Mouse (Mus musculus) kidney, adult 2 months (tissue): ENCODE data around the gene Abcd1. TPM values are rescaled to one million over a fixed set of nuclear protein-coding genes. Genes with fewer than 3 reads are reported as not detected.

Experiments
- DNase-seq: peaks from one replicate; pipeline ENCODE4 v3.0.0; 2021
- H3K27ac ChIP-seq: fragments of 200-500 bp; 2 replicates; pipeline ENCODE4 v1.5.1; 2012; ENCODE audit warnings: low read depth, low read length, control low read depth, inconsistent platforms; ENCODE audit not compliant: insufficient read depth
- H3K27me3 ChIP-seq: fragments of 200-500 bp; replicated peaks from 2 replicates; pipeline ENCODE4 v1.6.1; 2012; ENCODE audit warnings: mild to moderate bottlenecking, moderate library complexity, low read length, inconsistent platforms; ENCODE audit not compliant: control insufficient read depth, insufficient read depth
- H3K36me3 ChIP-seq: fragments of 200-500 bp; 2 replicates; pipeline ENCODE4 v1.6.1; 2012; ENCODE audit warnings: mild to moderate bottlenecking, moderate library complexity, low read length, inconsistent platforms; ENCODE audit not compliant: control insufficient read depth, insufficient read depth
- H3K4me1 ChIP-seq: fragments of 200-500 bp; 2 replicates; pipeline ENCODE4 v1.6.1; 2011; ENCODE audit warnings: low read length; ENCODE audit not compliant: control insufficient read depth, insufficient read depth
- H3K4me3 ChIP-seq: fragments of 200-500 bp; 2 replicates; pipeline ENCODE4 v1.5.1; 2011; ENCODE audit warnings: mild to moderate bottlenecking, low read depth, low read length, control low read depth; ENCODE audit not compliant: insufficient read depth
- CTCF ChIP-seq: fragments of 200-500 bp; conservative IDR thresholded peaks from 2 replicates; pipeline ENCODE4 v1.5.1; 2011; ENCODE audit warnings: low read depth, mild to moderate bottlenecking, control low read depth, low read length, moderate library complexity, mixed read lengths; ENCODE audit not compliant: insufficient read depth, insufficient read length
- POLR2A ChIP-seq: fragments of 200-500 bp; IDR thresholded peaks from one replicate; pipeline ENCODE4 v1.6.1; 2011; ENCODE audit warnings: low read depth, low read length, control low read depth
- WGBS: fragments of 180-500 bp; shearing (Covaris S2); methylation state at CpG from one replicate; pipeline ENCODE4 v1.1.7; 2018; 5-methylcytosine and 5-hydroxymethylcytosine counted together
- polyA plus RNA-seq: library from polyadenylated mRNA; depleted of rRNA; stranded (reverse); fragments of >200 nt; gene quantifications from 2 replicates; pipeline ENCODE4 v1.2.3, GENCODE M21; 2012

The Abcd1 gene
- polyA plus RNA-seq, 1 experiment = 20.0 TPM

- no peaks in the 10 kb centered on the region for H3K27me3 ChIP-seq
- peaks cover 20% of the 10 kb centered on the region for H3K4me1 ChIP-seq
- 97% methylated on average over 2 of the region's 2 CpGs for WGBS
- TF ChIP-seq CTCF (no peak), POLR2A (no peak)
- no peak for DNase-seq
- H3K27ac ChIP-seq = no peak overlapping the region
- no peaks in the 10 kb centered on the region; the same call in none of the 2 replicates for H3K36me3 ChIP-seq
- no peak overlapping the region for H3K4me3 ChIP-seq
Observed at GRCm38 (mm10) chrX:73684156-73684555, 32.2 kb upstream of the Abcd1 start.

- H3K4me3 ChIP-seq = no peak overlapping the region
- H3K36me3 ChIP-seq = no peaks in the 10 kb centered on the region; the same call in none of the 2 replicates
- H3K4me1 ChIP-seq = peaks cover 20% of the 10 kb centered on the region
- H3K27ac ChIP-seq = peak overlapping the region; percentile 99
- H3K27me3 ChIP-seq = no peaks in the 10 kb centered on the region
- TF ChIP-seq CTCF = no peak
- no peak for TF ChIP-seq POLR2A
- peak; percentile 76 for DNase-seq
Observed at GRCm38 (mm10) chrX:73684978-73685377, 31.4 kb upstream of the Abcd1 start.

- DNase-seq = peak; percentile 83
- Histone ChIP-seq H3K27me3 (no peaks in the 10 kb centered on the region), H3K36me3 (no peaks in the 10 kb centered on the region; the same call in none of the 2 replicates), H3K27ac (peak overlapping the region; percentile 99), H3K4me3 (no peak overlapping the region), H3K4me1 (peaks cover 20% of the 10 kb centered on the region)
- WGBS = 25% methylated on average over 3 of the region's 3 CpGs
- no peak for TF ChIP-seq POLR2A
Observed at GRCm38 (mm10) chrX:73685629-73686028, 30.8 kb upstream of the Abcd1 start.

- DNase-seq = peak; percentile 63
- 47% methylated on average over 5 of the region's 5 CpGs for WGBS
- Histone ChIP-seq H3K27me3 (no peaks in the 10 kb centered on the region), H3K36me3 (no peaks in the 10 kb centered on the region; the same call in 1 of the 2 replicates), H3K4me1 (peaks cover 9% of the 10 kb centered on the region), H3K4me3 (no peak overlapping the region), H3K27ac (no peak overlapping the region)
- TF ChIP-seq POLR2A = no peak
- TF ChIP-seq CTCF = peak; percentile 72
Observed at GRCm38 (mm10) chrX:73690917-73691629, 25.3 kb upstream of the Abcd1 start.

DNA sequence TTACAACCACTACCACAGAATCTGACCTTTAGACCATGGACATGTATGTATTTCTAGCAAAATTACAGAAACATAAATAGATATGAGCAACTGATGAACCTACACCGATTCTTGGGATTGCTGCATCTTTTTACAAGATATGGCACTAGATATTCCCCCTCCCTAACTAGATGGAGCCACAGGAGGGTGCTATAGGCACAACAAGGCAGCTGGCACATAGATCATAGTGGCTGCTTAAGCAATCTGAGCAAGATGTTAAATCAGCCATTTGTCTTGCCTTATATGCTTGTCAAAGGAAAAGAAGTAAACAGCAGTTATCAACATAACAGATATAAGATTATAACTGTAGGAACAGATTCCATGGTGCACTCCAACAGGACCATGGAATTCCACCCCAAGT is 15.9 kb upstream of the Abcd1 start:
- H3K27ac ChIP-seq = no peak overlapping the region
- TF ChIP-seq POLR2A (no peak), CTCF (peak; percentile 26; the same call in 1 of the 2 replicates)
- WGBS = 68% methylated on average over 1 of the region's 1 CpGs
- H3K36me3 ChIP-seq = no peaks in the 10 kb centered on the region
- H3K4me1 ChIP-seq = no peaks in the 10 kb centered on the region
- H3K4me3 ChIP-seq = no peak overlapping the region
- no peak for DNase-seq
- no peaks in the 10 kb centered on the region for H3K27me3 ChIP-seq

DNA sequence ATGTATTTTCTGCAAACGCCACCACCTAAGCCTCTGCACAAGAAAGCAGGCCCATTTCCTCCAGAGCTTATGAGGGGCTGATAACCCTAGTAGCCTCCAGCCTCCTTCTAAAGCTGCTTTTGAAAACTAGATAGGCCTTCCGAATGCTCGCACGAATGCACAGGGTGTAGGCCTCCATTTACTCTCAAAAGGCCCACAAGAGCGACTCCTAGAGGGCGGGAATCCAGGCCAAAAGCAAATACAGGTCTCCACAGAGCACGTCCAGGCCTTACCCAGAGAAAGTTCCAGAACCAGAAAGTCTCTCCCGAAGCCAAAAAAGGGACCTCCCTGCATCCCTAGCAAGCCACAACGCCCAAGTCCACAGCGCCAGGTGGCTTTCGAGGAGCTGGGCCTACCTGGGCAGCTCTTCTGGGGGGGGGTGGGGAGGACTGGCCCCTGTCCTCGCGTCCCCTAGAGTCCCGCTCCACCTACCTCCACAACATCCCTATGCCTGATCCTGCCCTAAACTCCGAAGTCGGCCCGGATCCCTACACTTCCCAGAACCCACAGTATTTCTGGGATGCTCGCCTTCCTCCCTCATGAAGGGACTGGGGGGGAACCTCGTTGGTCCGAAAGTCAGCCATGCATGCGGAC is 805 bp upstream of the Abcd1 start:
- Histone ChIP-seq H3K4me1 (peaks cover 4% of the 10 kb centered on the region; the same call in 1 of the 2 replicates), H3K4me3 (peak overlapping the region; percentile 83), H3K27ac (peak overlapping the region; percentile 85), H3K27me3 (no peaks in the 10 kb centered on the region), H3K36me3 (no peaks in the 10 kb centered on the region)
- DNase-seq = peak; percentile 60
- 2% methylated on average over 20 of the region's 21 CpGs for WGBS
- TF ChIP-seq POLR2A (no peak), CTCF (no peak)
